Comparison of ENCODE assay signal across 9 mouse cellular contexts in the genomic region with DNA sequence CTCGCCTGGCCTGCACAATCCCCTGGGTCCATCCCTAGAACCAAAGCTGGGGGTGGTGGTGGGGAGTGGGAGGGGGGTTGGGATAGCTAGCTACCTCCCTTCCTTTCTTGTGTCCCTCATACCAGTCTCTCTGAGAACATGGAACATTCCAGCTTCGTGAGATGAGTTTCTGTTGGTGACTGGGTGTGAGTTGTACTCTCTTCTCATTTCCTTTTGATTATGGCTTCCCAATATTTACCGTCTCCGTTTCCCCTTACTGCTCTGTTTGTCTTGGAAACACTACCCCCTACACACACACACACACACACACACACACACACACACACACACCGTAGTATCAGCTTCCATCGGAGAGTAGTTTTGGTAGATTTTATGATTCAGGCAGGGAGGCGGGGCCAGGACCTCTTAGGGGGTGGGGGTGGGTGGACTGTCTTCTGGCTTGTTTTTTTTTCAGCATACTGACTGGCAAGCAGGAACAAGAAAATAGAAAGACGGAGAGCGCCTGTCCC.
DNase-seq lines count a peak whose midpoint lies in the region; ATAC-seq and TF ChIP-seq lines count a peak whose summit lies in the region.
"Had no signal": no experiment of that assay in that cellular context is flagged by ENCODE, and none has a peak within 500 bp of the region (broad histone marks: within the 10 kb centered on the region; RNA-seq: fewer than 3 reads in every experiment).

No protein-coding gene starts in this region.

- no peak for TF ChIP-seq POLR2A in cerebellum, adult 2 months (IDR thresholded peaks at IDR 0.05; ENCODE audit: borderline replicate concordance, insufficient read depth, low read length)

- no peak for DNase-seq in kidney, postnatal 10 days
- no peak for DNase-seq in embryonic facial prominence, embryonic 14.5 days (ENCODE audit: low spot score)
- no peak for DNase-seq in midbrain, embryonic 14.5 days
- DNase-seq in left cerebral cortex, adult 11 months (ENCODE audit: low spot score): no peak
- DNase-seq in B cell, adult 2 months: no peak
- no peak for DNase-seq in cerebellum, adult 2 months

- H3K36me3 ChIP-seq in kidney, embryonic 14.5 days (ENCODE audit: control insufficient read depth, insufficient read depth, low read length): peaks cover 19% of the 10 kb centered on the region; the same call in 1 of the 2 replicates
- H3K36me3 ChIP-seq in embryonic facial prominence, embryonic 14.5 days (ENCODE audit: control insufficient read depth, insufficient read depth, low read length): peaks cover 47% of the 10 kb centered on the region
- H3K36me3 ChIP-seq in hindbrain, embryonic 15.5 days: peaks cover 13% of the 10 kb centered on the region; the same call in 1 of the 2 replicates
- H3K36me3 ChIP-seq in midbrain, embryonic 14.5 days (ENCODE audit: control insufficient read depth, insufficient read depth, low read length): 0 out of 2 replicates have a peak, but pooled peaks cover 6% of the 10 kb centered on the region
- H3K36me3 ChIP-seq: G1E had no signal

- no peaks in the 10 kb centered on the region for H3K9me3 ChIP-seq in kidney, embryonic 14.5 days (ENCODE audit: control insufficient read depth, low read length)
- H3K9me3 ChIP-seq in embryonic facial prominence, embryonic 14.5 days (ENCODE audit: control insufficient read depth, low read length): no peaks in the 10 kb centered on the region
- no peaks in the 10 kb centered on the region for H3K9me3 ChIP-seq in hindbrain, embryonic 15.5 days
- no peaks in the 10 kb centered on the region for H3K9me3 ChIP-seq in midbrain, embryonic 14.5 days (ENCODE audit: control insufficient read depth, low read length)
- H3K9me3 ChIP-seq: G1E had no signal

- TF ChIP-seq CTCF in cerebellum, adult 2 months (IDR thresholded peaks at IDR 0.05; ENCODE audit: borderline replicate concordance, insufficient read depth, low read depth, low read length): no peak

- no peak overlapping the region for H3K9ac ChIP-seq in kidney, embryonic 14.5 days (ENCODE audit: low read depth, low read length)
- no peak overlapping the region for H3K9ac ChIP-seq in embryonic facial prominence, embryonic 14.5 days (ENCODE audit: low read depth, low read length)
- no peak overlapping the region for H3K9ac ChIP-seq in hindbrain, embryonic 15.5 days
- no peak overlapping the region for H3K9ac ChIP-seq in midbrain, embryonic 14.5 days (replicated peaks; ENCODE audit: low read length)

- ATAC-seq in kidney, embryonic 14.5 days (ENCODE audit: low FRiP score, low TSS enrichment): peak; percentile 38
- peak; percentile 31 for ATAC-seq in embryonic facial prominence, embryonic 14.5 days (ENCODE audit: low read depth)
- ATAC-seq in hindbrain, embryonic 15.5 days (ENCODE audit: low FRiP score, low read depth): no peak
- no peak for ATAC-seq in midbrain, embryonic 14.5 days (ENCODE audit: low FRiP score, low TSS enrichment)

- H3K4me3 ChIP-seq in kidney, embryonic 14.5 days (ENCODE audit: low read length): no peak overlapping the region
- no peak overlapping the region for H3K4me3 ChIP-seq in embryonic facial prominence, embryonic 14.5 days (ENCODE audit: low read depth, low read length)
- no peak overlapping the region for H3K4me3 ChIP-seq in hindbrain, embryonic 15.5 days
- no peak overlapping the region for H3K4me3 ChIP-seq in midbrain, embryonic 14.5 days (replicated peaks; ENCODE audit: low read depth, low read length)
- no peak overlapping the region for H3K4me3 ChIP-seq in cerebellum, adult 2 months (replicated peaks; ENCODE audit: insufficient read depth, low read depth, low read length)

- peak overlapping the region; percentile 77 for H3K27ac ChIP-seq in kidney, embryonic 14.5 days (ENCODE audit: low read depth, low read length)
- peak overlapping the region; percentile 91 for H3K27ac ChIP-seq in embryonic facial prominence, embryonic 14.5 days (replicated peaks; ENCODE audit: low read depth, low read length)
- H3K27ac ChIP-seq in hindbrain, embryonic 15.5 days (replicated peaks): peak overlapping the region; percentile 52
- H3K27ac ChIP-seq in midbrain, embryonic 14.5 days (replicated peaks; ENCODE audit: low read depth, low read length): peak overlapping the region; percentile 55; the same call in 1 of the 2 replicates
- H3K27ac ChIP-seq in cerebellum, adult 2 months (ENCODE audit: insufficient read depth, low read length): no peak overlapping the region

- H3K4me2 ChIP-seq in kidney, embryonic 14.5 days (replicated peaks; ENCODE audit: low read depth, low read length): peak overlapping the region; percentile 26; the same call in 1 of the 2 replicates
- peak overlapping the region; percentile 21 for H3K4me2 ChIP-seq in embryonic facial prominence, embryonic 14.5 days (ENCODE audit: low read depth, low read length)
- no peak overlapping the region for H3K4me2 ChIP-seq in hindbrain, embryonic 15.5 days
- H3K4me2 ChIP-seq in midbrain, embryonic 14.5 days (ENCODE audit: low read length): no peak overlapping the region

- H3K27me3 ChIP-seq in kidney, embryonic 14.5 days (ENCODE audit: control insufficient read depth, insufficient read depth, low read length): no peaks in the 10 kb centered on the region
- H3K27me3 ChIP-seq in embryonic facial prominence, embryonic 14.5 days (replicated peaks; ENCODE audit: control insufficient read depth, insufficient read depth, low read length): no peaks in the 10 kb centered on the region
- H3K27me3 ChIP-seq in hindbrain, embryonic 15.5 days: no peaks in the 10 kb centered on the region
- no peaks in the 10 kb centered on the region for H3K27me3 ChIP-seq in midbrain, embryonic 14.5 days (ENCODE audit: control insufficient read depth, insufficient read depth, low read length)
- no peaks in the 10 kb centered on the region for H3K27me3 ChIP-seq in cerebellum, adult 2 months (ENCODE audit: control insufficient read depth, insufficient read depth, low read length)

- WGBS in kidney, embryonic 14.5 days: 8% methylated on average over 9 of the region's 9 CpGs
- 11% methylated on average over 9 of the region's 9 CpGs for WGBS in embryonic facial prominence, embryonic 14.5 days
- 23% methylated on average over 9 of the region's 9 CpGs for WGBS in hindbrain, embryonic 15.5 days
- 37% methylated on average over 9 of the region's 9 CpGs for WGBS in midbrain, embryonic 14.5 days
- 71% methylated on average over 9 of the region's 9 CpGs for whole genome bisulfite sequencing in cerebellum, adult 2 months

- peaks cover 46% of the 10 kb centered on the region for H3K4me1 ChIP-seq in kidney, embryonic 14.5 days (ENCODE audit: control insufficient read depth, insufficient read depth, low read length)
- peaks cover 46% of the 10 kb centered on the region for H3K4me1 ChIP-seq in embryonic facial prominence, embryonic 14.5 days (ENCODE audit: control insufficient read depth, insufficient read depth, low read length)
- peaks cover 30% of the 10 kb centered on the region for H3K4me1 ChIP-seq in hindbrain, embryonic 15.5 days (replicated peaks)
- peaks cover 15% of the 10 kb centered on the region; the same call in 1 of the 2 replicates for H3K4me1 ChIP-seq in midbrain, embryonic 14.5 days (ENCODE audit: control insufficient read depth, insufficient read depth, low read length)
- H3K4me1 ChIP-seq in cerebellum, adult 2 months (ENCODE audit: control insufficient read depth, insufficient read depth, low read length): peaks cover 40% of the 10 kb centered on the region

Comparison
In these comparisons a context has a peak if more than half of its experiments do, and no peak if none do; other contexts are left out.
1. ATAC-seq: peak in kidney, embryonic 14.5 days (single experiment) and embryonic facial prominence, embryonic 14.5 days (single experiment); none in hindbrain, embryonic 15.5 days (single experiment) and midbrain, embryonic 14.5 days (single experiment).
2. H3K4me2 ChIP-seq: peak in kidney, embryonic 14.5 days (single experiment) and embryonic facial prominence, embryonic 14.5 days (single experiment); none in hindbrain, embryonic 15.5 days (single experiment) and midbrain, embryonic 14.5 days (single experiment).